8 mouse cellular contexts compared by ENCODE assay signal in genomic region chr2:92904307-92904859, GRCm38 (mm10). TPM values are rescaled to one million over a fixed set of nuclear protein-coding genes. Genes with fewer than 3 reads are reported as not detected.
A peak's percentile ranks its signal among the peaks of the same experiment; 100 is the strongest.
DNase-seq lines count a peak whose midpoint lies in the region; ATAC-seq lines count a peak whose summit lies in the region.

No protein-coding gene starts in this region.

- no peak overlapping the region for H3K27ac ChIP-seq in embryonic facial prominence, embryonic 13.5 days
- H3K27ac ChIP-seq in intestine, embryonic 15.5 days = no peak overlapping the region
- no peak overlapping the region for H3K27ac ChIP-seq in lung, embryonic 16.5 days (ENCODE audit: low read length)

- ATAC-seq in embryonic facial prominence, embryonic 13.5 days (ENCODE audit: insufficient number of reproducible peaks, insufficient read depth, low FRiP score, low TSS enrichment, low read depth) = no peak
- ATAC-seq in intestine, embryonic 15.5 days = 0 out of 2 replicates have a peak, but pooled peaks have one; percentile 10
- ATAC-seq in lung, embryonic 16.5 days (ENCODE audit: low read depth) = peak; percentile 52; the same call in 1 of the 2 replicates

- H3K4me3 ChIP-seq in embryonic facial prominence, embryonic 13.5 days = no peak overlapping the region
- H3K4me3 ChIP-seq in intestine, embryonic 15.5 days (replicated peaks) = no peak overlapping the region
- H3K4me3 ChIP-seq in lung, embryonic 16.5 days (ENCODE audit: low read length) = no peak overlapping the region

- peaks cover 15% of the 10 kb centered on the region; the same call in 1 of the 2 replicates for H3K27me3 ChIP-seq in embryonic facial prominence, embryonic 13.5 days
- no peaks in the 10 kb centered on the region for H3K27me3 ChIP-seq in intestine, embryonic 15.5 days (replicated peaks)
- H3K27me3 ChIP-seq in lung, embryonic 16.5 days (ENCODE audit: control insufficient read depth, insufficient read depth, low read depth, low read length) = no peaks in the 10 kb centered on the region; the same call in 1 of the 2 replicates

- H3K9me3 ChIP-seq in embryonic facial prominence, embryonic 13.5 days = no peaks in the 10 kb centered on the region
- H3K9me3 ChIP-seq in intestine, embryonic 15.5 days = no peaks in the 10 kb centered on the region
- H3K9me3 ChIP-seq in lung, embryonic 16.5 days (ENCODE audit: control insufficient read depth, low read length) = peaks cover 3% of the 10 kb centered on the region; the same call in 1 of the 2 replicates

- H3K9ac ChIP-seq in embryonic facial prominence, embryonic 13.5 days = no peak overlapping the region
- H3K9ac ChIP-seq in intestine, embryonic 15.5 days = no peak overlapping the region
- no peak overlapping the region for H3K9ac ChIP-seq in lung, embryonic 16.5 days (ENCODE audit: low read length)

- WGBS in embryonic facial prominence, embryonic 13.5 days = 23% methylated on average over 8 of the region's 8 CpGs
- 26% methylated on average over 8 of the region's 8 CpGs for WGBS in intestine, embryonic 15.5 days
- WGBS in lung, embryonic 16.5 days = 24% methylated on average over 8 of the region's 8 CpGs

- H3K4me1 ChIP-seq in embryonic facial prominence, embryonic 13.5 days = no peaks in the 10 kb centered on the region
- no peaks in the 10 kb centered on the region for H3K4me1 ChIP-seq in intestine, embryonic 15.5 days (replicated peaks)
- H3K4me1 ChIP-seq in lung, embryonic 16.5 days (replicated peaks; ENCODE audit: control insufficient read depth, insufficient read depth, low read length) = no peaks in the 10 kb centered on the region

- H3K36me3 ChIP-seq in embryonic facial prominence, embryonic 13.5 days = no peaks in the 10 kb centered on the region
- H3K36me3 ChIP-seq in intestine, embryonic 15.5 days = no peaks in the 10 kb centered on the region
- no peaks in the 10 kb centered on the region for H3K36me3 ChIP-seq in lung, embryonic 16.5 days (ENCODE audit: control insufficient read depth, insufficient read depth, low read length)

- peak overlapping the region; percentile 22; the same call in 1 of the 2 replicates for H3K4me2 ChIP-seq in embryonic facial prominence, embryonic 13.5 days
- H3K4me2 ChIP-seq in intestine, embryonic 15.5 days (replicated peaks) = no peak overlapping the region
- H3K4me2 ChIP-seq in lung, embryonic 16.5 days (ENCODE audit: low read depth, low read length) = no peak overlapping the region

- peak; percentile 46 for DNase-seq in ovary, postnatal 14 days (ENCODE audit: low spot score)
- DNase-seq in ovary, postnatal 36 days (ENCODE audit: low spot score) = no peak
- DNase-seq in adipocyte (ENCODE audit: low spot score) = peak; percentile 75
- DNase-seq in retina, postnatal 7 days (ENCODE audit: low read depth, low spot score) = peak; percentile 49
- DNase-seq in gastrocnemius, postnatal 4 days (ENCODE audit: low spot score in 2 of 2) = no peak

RNA-seq across cellular contexts. Expression of gene Syt13, which starts 10.5 kb away (rescaled TPM):
- 4.2 and 5.4 TPM in 2 replicates for polyA plus RNA-seq in embryonic facial prominence, embryonic 13.5 days (2015; fragmentation: Nextera tagmentation; extraction: Ambion mirVana)
- 6.4 and 6.6 TPM in 2 replicates for polyA plus RNA-seq in intestine, embryonic 15.5 days (2015; fragmentation: Nextera tagmentation; extraction: Ambion mirVana)
- 3.4 and 3.5 TPM in 2 replicates for polyA plus RNA-seq in lung, embryonic 16.5 days (2015; fragmentation: Nextera tagmentation; extraction: Ambion mirVana)
- 1 to 10 TPM; 3.5 to 4.1 TPM for total RNA-seq in gastrocnemius, postnatal 4 days (2021)

Comparison
In these comparisons a context has a peak if more than half of its experiments do, and no peak if none do; other contexts are left out.
1. DNase-seq: peak in ovary, postnatal 14 days (single experiment), adipocyte (single experiment) and retina, postnatal 7 days (single experiment); none in ovary, postnatal 36 days (single experiment) and gastrocnemius, postnatal 4 days (0 of 2).